Mouse (Mus musculus) embryonic facial prominence, embryonic 11.5 days (tissue): ENCODE data around the gene Meis2. TPM values are rescaled to one million over a fixed set of nuclear protein-coding genes. Genes with fewer than 3 reads are reported as not detected.

Source experiments
- ATAC-seq: fragments of 200-750 bp; cut with Nextera tagmentation; replicated peaks from 2 replicates; pipeline ENCODE4 v1.8.0; 2017; ENCODE audit warnings: low read depth; ENCODE audit not compliant: insufficient number of reproducible peaks, low FRiP score, low TSS enrichment
- DNase-seq: peaks from one replicate; pipeline ENCODE4 v3.0.0-alpha.2; 2015; ENCODE audit warnings: low spot score
- H3K27ac ChIP-seq: fragments of 300-500 bp; sonication (generic); replicated peaks from 2 replicates; pipeline ENCODE4 v1.5.1; 2014; ENCODE audit warnings: mild to moderate bottlenecking, low read depth, low read length, control low read depth
- H3K27me3 ChIP-seq: fragments of 300-500 bp; sonication (generic); 2 replicates; pipeline ENCODE4 v1.6.1; 2014; ENCODE audit warnings: mild to moderate bottlenecking, low read length, moderate library complexity, mixed read lengths; ENCODE audit not compliant: control insufficient read depth, insufficient read depth
- H3K36me3 ChIP-seq: fragments of 300-500 bp; sonication (generic); replicated peaks from 2 replicates; pipeline ENCODE4 v1.6.1; 2014; ENCODE audit warnings: low read depth, mild to moderate bottlenecking, low read length, moderate library complexity, mixed read lengths; ENCODE audit not compliant: control insufficient read depth, insufficient read depth
- H3K4me1 ChIP-seq: fragments of 300-500 bp; sonication (generic); 2 replicates; pipeline ENCODE4 v1.6.1; 2014; ENCODE audit warnings: low read length, mixed read lengths; ENCODE audit not compliant: control insufficient read depth, insufficient read depth
- H3K4me2 ChIP-seq: fragments of 300-500 bp; sonication (generic); 2 replicates; pipeline ENCODE4 v1.6.1; 2014; ENCODE audit warnings: low read depth, mild to moderate bottlenecking, control low read depth, low read length, moderate library complexity
- H3K4me3 ChIP-seq: fragments of 300-500 bp; sonication (generic); 2 replicates; pipeline ENCODE4 v1.5.1; 2014; ENCODE audit warnings: low read depth, low read length, control low read depth
- H3K9ac ChIP-seq: fragments of 300-500 bp; sonication (generic); replicated peaks from 2 replicates; pipeline ENCODE4 v1.6.1; 2014; ENCODE audit warnings: mild to moderate bottlenecking, control low read depth, low read length
- H3K9me3 ChIP-seq: fragments of 300-500 bp; sonication (generic); replicated peaks from 2 replicates; pipeline ENCODE4 v1.6.1; 2016; ENCODE audit warnings: mild to moderate bottlenecking, low read length, inconsistent platforms, mixed read lengths; ENCODE audit not compliant: control insufficient read depth
- WGBS: fragments of 180-500 bp; shearing (Covaris S2); extraction: QIAGEN DNeasy Blood & Tissue Kit; methylation state at CpG from one replicate; pipeline ENCODE4 v1.1.7; 2014; 5-methylcytosine and 5-hydroxymethylcytosine counted together
- polyA plus RNA-seq: library from polyadenylated mRNA; unstranded; fragments of >200 nt; fragmentation: Nextera tagmentation; extraction: Ambion mirVana; gene quantifications from 2 replicates; pipeline ENCODE4 v1.2.1, GENCODE M21; 2014

The Meis2 gene
- polyA plus RNA-seq, 1 experiment from 2014 or later: 65.3 TPM

- Histone ChIP-seq H3K4me2 (no peak overlapping the region), H3K9me3 (no peaks in the 10 kb centered on the region), H3K9ac (no peak overlapping the region), H3K27me3 (no peaks in the 10 kb centered on the region), H3K27ac (no peak overlapping the region), H3K4me1 (no peaks in the 10 kb centered on the region), H3K4me3 (no peak overlapping the region), H3K36me3 (no peaks in the 10 kb centered on the region)
- DNase-seq: no peak
- WGBS: 80% methylated on average over 3 of the region's 3 CpGs
- no peak for ATAC-seq
These were observed 139.9 kb downstream of the Meis2 start for GRCm38 (mm10) chr2:115925744-115926143.

DNA sequence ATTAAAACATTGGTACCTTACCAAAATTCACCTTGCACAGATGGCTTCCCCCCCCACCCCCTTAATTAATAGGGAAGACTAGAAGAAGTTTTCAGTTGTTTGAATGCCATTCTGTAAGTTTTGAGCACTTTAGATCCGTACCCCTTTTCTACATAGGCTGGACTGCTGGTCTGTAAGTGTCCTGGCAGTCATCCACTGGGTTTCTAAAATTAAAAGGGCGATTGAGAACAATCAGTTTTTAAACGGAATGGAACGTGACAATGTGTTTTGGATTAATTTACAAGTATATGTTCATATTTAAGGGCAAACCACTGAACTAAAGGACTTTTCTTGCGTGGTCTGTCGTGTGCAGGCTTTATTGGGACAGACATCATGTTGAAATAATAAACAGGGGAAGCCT, 141.2 kb downstream of the Meis2 start:
- Histone ChIP-seq H3K9ac (no peak overlapping the region), H3K9me3 (no peaks in the 10 kb centered on the region), H3K4me2 (no peak overlapping the region), H3K27ac (no peak overlapping the region), H3K4me1 (no peaks in the 10 kb centered on the region), H3K27me3 (no peaks in the 10 kb centered on the region), H3K4me3 (no peak overlapping the region), H3K36me3 (no peaks in the 10 kb centered on the region)
- ATAC-seq: no peak
- WGBS: 72% methylated on average over 6 of the region's 6 CpGs
- no peak for DNase-seq

DNA sequence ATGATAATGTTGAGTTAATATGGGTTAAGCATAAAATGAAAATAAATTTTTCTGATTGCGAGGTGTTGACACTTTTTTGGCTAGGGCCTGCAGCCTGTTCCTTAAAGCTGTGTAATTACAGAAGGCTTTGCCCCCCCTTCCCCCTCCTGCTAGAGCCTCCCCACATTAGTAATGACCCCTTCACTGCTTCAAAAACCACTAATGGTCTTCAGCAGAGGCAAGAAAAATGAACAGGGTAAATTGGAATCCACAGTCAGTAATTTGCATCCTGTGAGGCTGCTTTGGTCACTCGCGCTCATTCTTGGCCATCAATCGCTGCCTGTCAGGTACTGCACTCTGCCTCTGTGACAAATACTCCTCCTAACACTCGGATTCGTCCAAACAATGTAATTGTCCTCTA, 142.4 kb downstream of the Meis2 start:
- Histone ChIP-seq H3K27me3 (no peaks in the 10 kb centered on the region), H3K9ac (no peak overlapping the region), H3K36me3 (no peaks in the 10 kb centered on the region), H3K4me2 (no peak overlapping the region), H3K4me1 (no peaks in the 10 kb centered on the region), H3K9me3 (no peaks in the 10 kb centered on the region), H3K27ac (no peak overlapping the region), H3K4me3 (no peak overlapping the region)
- ATAC-seq (no peak), DNase-seq (no peak)
- WGBS: 60% methylated on average over 6 of the region's 6 CpGs

DNA sequence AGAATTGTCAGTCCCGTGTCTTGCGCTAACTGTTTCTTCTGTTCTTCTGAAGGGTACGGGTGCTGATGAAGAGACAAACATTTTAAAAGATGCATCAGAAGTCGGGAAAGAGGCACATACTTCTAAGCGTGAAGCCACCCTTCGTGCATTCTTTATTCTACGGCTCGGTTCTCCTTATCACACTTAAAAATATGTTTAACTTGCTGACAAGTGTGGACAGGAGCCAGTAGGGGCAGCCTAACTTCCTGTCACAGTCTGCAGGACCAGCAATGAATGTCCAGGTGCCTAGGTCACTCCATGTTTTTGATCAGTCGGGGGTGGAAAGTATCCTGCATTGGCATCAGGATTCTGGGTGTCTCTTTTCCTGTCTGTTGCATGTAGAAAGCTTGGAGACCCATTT, 144.0 kb downstream of the Meis2 start:
- no peak overlapping the region for H3K27ac ChIP-seq
- no peaks in the 10 kb centered on the region for H3K9me3 ChIP-seq
- WGBS: 83% methylated on average over 9 of the region's 9 CpGs
- H3K4me2 ChIP-seq: no peak overlapping the region
- no peak overlapping the region for H3K9ac ChIP-seq
- H3K36me3 ChIP-seq: no peaks in the 10 kb centered on the region
- H3K4me3 ChIP-seq: no peak overlapping the region
- DNase-seq (no peak), ATAC-seq (no peak)
- H3K27me3 ChIP-seq: no peaks in the 10 kb centered on the region
- H3K4me1 ChIP-seq: no peaks in the 10 kb centered on the region

GRCm38 (mm10) chr2:115920336-115920951, 145.2 kb downstream of the Meis2 start:
- Histone ChIP-seq H3K36me3 (no peaks in the 10 kb centered on the region), H3K27ac (no peak overlapping the region), H3K4me2 (no peak overlapping the region), H3K9me3 (no peaks in the 10 kb centered on the region), H3K9ac (no peak overlapping the region), H3K4me1 (no peaks in the 10 kb centered on the region), H3K4me3 (no peak overlapping the region), H3K27me3 (no peaks in the 10 kb centered on the region)
- WGBS: 69% methylated on average over 5 of the region's 5 CpGs
- DNase-seq (no peak), ATAC-seq (no peak)

DNA sequence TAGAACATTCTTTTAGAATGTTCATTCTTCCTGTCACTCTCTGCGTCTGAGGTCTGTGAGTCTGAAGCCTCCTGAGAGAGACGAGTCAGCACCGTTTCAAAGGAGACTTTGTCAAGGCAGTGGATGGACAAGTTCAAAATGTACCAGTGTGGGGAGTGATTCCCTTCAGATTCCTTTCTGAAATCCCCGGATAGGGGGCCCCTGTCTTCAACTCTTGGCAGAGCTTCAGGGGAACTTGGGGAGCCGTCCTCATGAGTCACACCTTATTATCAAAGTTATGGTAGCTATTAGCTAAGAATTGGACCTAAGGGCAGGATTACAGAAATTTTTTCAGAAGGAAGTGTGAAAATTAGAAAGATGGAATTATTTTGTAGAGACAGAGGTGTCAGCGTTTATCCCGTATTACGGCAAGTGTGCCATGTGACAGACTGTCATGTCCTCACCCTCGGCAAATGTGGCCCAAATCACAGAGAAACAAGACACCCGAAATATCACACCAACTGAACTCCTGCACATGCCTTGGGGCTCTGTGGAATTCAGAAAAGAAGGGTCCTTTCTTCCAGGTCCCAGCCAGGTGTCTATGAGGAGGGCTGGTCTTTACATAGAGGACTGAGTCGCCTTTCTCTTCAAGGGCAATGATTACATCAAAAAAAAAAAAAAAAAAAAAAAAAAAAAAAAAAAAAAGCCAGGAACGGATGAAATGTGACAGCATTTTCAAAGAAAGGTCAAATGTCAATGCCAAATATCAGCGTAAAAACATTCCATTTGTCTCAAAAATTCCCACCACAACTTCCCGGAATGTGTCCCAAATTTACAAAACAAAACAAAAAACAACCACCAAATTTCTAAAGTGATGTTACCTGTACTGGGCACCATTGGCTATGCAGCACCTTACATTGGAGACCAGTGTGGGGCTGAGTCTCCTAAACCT, 146.2 kb downstream of the Meis2 start:
- Histone ChIP-seq H3K4me3 (no peak overlapping the region), H3K27ac (no peak overlapping the region), H3K4me1 (no peaks in the 10 kb centered on the region), H3K9ac (no peak overlapping the region), H3K4me2 (no peak overlapping the region), H3K36me3 (no peaks in the 10 kb centered on the region), H3K9me3 (no peaks in the 10 kb centered on the region), H3K27me3 (no peaks in the 10 kb centered on the region)
- no peak for ATAC-seq
- no peak for DNase-seq
- 66% methylated on average over 14 of the region's 14 CpGs for WGBS

- H3K27ac ChIP-seq: no peak overlapping the region
- H3K4me2 ChIP-seq: no peak overlapping the region
- H3K4me1 ChIP-seq: no peaks in the 10 kb centered on the region
- no peaks in the 10 kb centered on the region for H3K36me3 ChIP-seq
- no peak overlapping the region for H3K9ac ChIP-seq
- ATAC-seq: no peak
- H3K9me3 ChIP-seq: no peaks in the 10 kb centered on the region
- no peaks in the 10 kb centered on the region for H3K27me3 ChIP-seq
- DNase-seq: no peak
- H3K4me3 ChIP-seq: no peak overlapping the region
These were observed 147.1 kb downstream of the Meis2 start for GRCm38 (mm10) chr2:115918561-115918960.

- ATAC-seq: no peak
- 57% methylated on average over 4 of the region's 4 CpGs for WGBS
- no peaks in the 10 kb centered on the region for H3K36me3 ChIP-seq
These were observed 151.1 kb downstream of the Meis2 start for GRCm38 (mm10) chr2:115914539-115914938.

More at GRCm38 (mm10) chr2:115914539-115914938, 151.1 kb downstream of the Meis2 start:
- no peaks in the 10 kb centered on the region for H3K27me3 ChIP-seq
- no peaks in the 10 kb centered on the region for H3K4me1 ChIP-seq
- no peak for DNase-seq
- no peak overlapping the region for H3K4me2 ChIP-seq
- H3K4me3 ChIP-seq: no peak overlapping the region
- H3K27ac ChIP-seq: no peak overlapping the region
- H3K9ac ChIP-seq: no peak overlapping the region
- H3K9me3 ChIP-seq: no peaks in the 10 kb centered on the region
